Mouse (Mus musculus) G1E (cell line): ENCODE data around the gene Slc37a3. TPM values are rescaled to one million over a fixed set of nuclear protein-coding genes. Genes with fewer than 3 reads are reported as not detected.
A peak's percentile ranks its signal among the peaks of the same experiment; 100 is the strongest.

ENCODE experiments used
- ATAC-seq: 2 replicates; pipeline ENCODE4 v1.8.0; 2016; ENCODE audit warnings: mild to moderate bottlenecking; ENCODE audit not compliant: insufficient number of reproducible peaks, poor library complexity, low FRiP score, severe bottlenecking; ENCODE audit errors: extremely low read depth
- DNase-seq: peaks from one replicate; pipeline ENCODE4 v3.0.0; 2012; ENCODE audit warnings: low spot score
- H3K27me3 ChIP-seq: 2 replicates; pipeline ENCODE4 v1.6.1; 2012; ENCODE audit warnings: mild to moderate bottlenecking, low read length, inconsistent platforms; ENCODE audit not compliant: insufficient read depth
- H3K36me3 ChIP-seq: replicated peaks from 2 replicates; pipeline ENCODE3; 2012; ENCODE audit warnings: mild to moderate bottlenecking, inconsistent platforms
- H3K4me1 ChIP-seq: 2 replicates; pipeline ENCODE4 v1.6.1; 2012; ENCODE audit warnings: low read depth, low read length, inconsistent platforms, mixed read lengths; ENCODE audit not compliant: insufficient read depth
- H3K4me3 ChIP-seq: 2 replicates; pipeline ENCODE4 v1.5.1; 2012; ENCODE audit warnings: low read depth, mild to moderate bottlenecking, inconsistent platforms, low read length, moderate library complexity, mixed read lengths
- H3K9me3 ChIP-seq: replicated peaks from 2 replicates; pipeline ENCODE4 v1.6.1; 2012; ENCODE audit warnings: inconsistent platforms
- CTCF ChIP-seq: IDR thresholded peaks from 2 replicates; pipeline ENCODE4 v1.5.1; 2012; ENCODE audit warnings: low read depth, low read length, inconsistent platforms, mixed read lengths
- GATA1 ChIP-seq: IDR thresholded peaks from 2 replicates; pipeline ENCODE4 v1.6.1; 2012; ENCODE audit warnings: borderline replicate concordance, low read length, inconsistent platforms, mixed read lengths
- GATA2 ChIP-seq: IDR thresholded peaks from 2 replicates; pipeline ENCODE4 v1.6.1; 2012; ENCODE audit warnings: low read depth, low read length, inconsistent platforms, borderline replicate concordance
- POLR2AphosphoS5 ChIP-seq: IDR thresholded peaks from 2 replicates; pipeline ENCODE4 v1.6.1; 2012; ENCODE audit warnings: low read depth, low read length, inconsistent platforms; ENCODE audit not compliant: insufficient replicate concordance
- TAL1 ChIP-seq: conservative IDR thresholded peaks from 2 replicates; pipeline ENCODE4 v1.6.1; 2012; ENCODE audit warnings: low read depth, low read length, inconsistent platforms, mixed read lengths
- polyA plus RNA-seq: library from polyadenylated mRNA; stranded (reverse); fragments of >175 nt; gene quantifications from 2 replicates; pipeline ENCODE4 v1.2.3, GENCODE M21; 2012
- total RNA-seq, 2 experiments: library from RNA; stranded (forward) in 1 of 2; stranded (reverse) in 1 of 2; fragments of 200-1000 nt in 1 of 2; fragments of >200 nt in 1 of 2; fragmentation: Nextera tagmentation in 1 of 2; gene quantifications; 2 replicates each; pipeline ENCODE4 v1.2.3; 2014 to 2017

Gene Slc37a3
- total and polyA plus RNA-seq, 3 experiments: 2.1 to 22.4 (median 18.0) TPM

GRCm38 (mm10) chr6:39347880-39348814, 29.3 kb downstream of the Slc37a3 start:
- Histone ChIP-seq H3K4me3 (no peak overlapping the region), H3K27me3 (no peaks in the 10 kb centered on the region), H3K4me1 (peaks cover 3% of the 10 kb centered on the region; the same call in 1 of the 2 replicates), H3K36me3 (peaks cover 89% of the 10 kb centered on the region), H3K9me3 (no peaks in the 10 kb centered on the region)
- ATAC-seq (no peak), DNase-seq (no peak)
- TF ChIP-seq TAL1: no peak
- TF ChIP-seq GATA2: no peak
- no peak for TF ChIP-seq CTCF
- no peak for TF ChIP-seq GATA1
- TF ChIP-seq POLR2AphosphoS5: no peak

GRCm38 (mm10) chr6:39346991-39347501, 30.4 kb downstream of the Slc37a3 start:
- Histone ChIP-seq H3K4me1 (peaks cover 3% of the 10 kb centered on the region; the same call in 1 of the 2 replicates), H3K9me3 (no peaks in the 10 kb centered on the region), H3K4me3 (no peak overlapping the region), H3K36me3 (peaks cover 92% of the 10 kb centered on the region), H3K27me3 (no peaks in the 10 kb centered on the region)
- no peak for DNase-seq
- ATAC-seq: no peak
- no peak for TF ChIP-seq GATA2
- TF ChIP-seq TAL1: no peak
- TF ChIP-seq GATA1: no peak
- no peak for TF ChIP-seq POLR2AphosphoS5
- TF ChIP-seq CTCF: no peak

GRCm38 (mm10) chr6:39345430-39345829, 32.0 kb downstream of the Slc37a3 start:
- no peaks in the 10 kb centered on the region for H3K9me3 ChIP-seq
- no peak overlapping the region for H3K4me3 ChIP-seq
- peaks cover 82% of the 10 kb centered on the region for H3K36me3 ChIP-seq
- no peak for DNase-seq
- no peak for ATAC-seq
- TF ChIP-seq POLR2AphosphoS5: no peak
- no peak for TF ChIP-seq GATA1
- TF ChIP-seq GATA2: no peak
- no peak for TF ChIP-seq CTCF
- no peak for TF ChIP-seq TAL1
- H3K27me3 ChIP-seq: no peaks in the 10 kb centered on the region
- peaks cover 3% of the 10 kb centered on the region; the same call in 1 of the 2 replicates for H3K4me1 ChIP-seq

- H3K4me1 ChIP-seq: peaks cover 1% of the 10 kb centered on the region; the same call in 1 of the 2 replicates
- H3K9me3 ChIP-seq: no peaks in the 10 kb centered on the region
- DNase-seq (peak; percentile 25), ATAC-seq (no peak)
- no peak overlapping the region for H3K4me3 ChIP-seq
- H3K27me3 ChIP-seq: no peaks in the 10 kb centered on the region
- H3K36me3 ChIP-seq: peaks cover 73% of the 10 kb centered on the region
- no peak for TF ChIP-seq TAL1
- peak; percentile 86 for TF ChIP-seq CTCF
- TF ChIP-seq POLR2AphosphoS5: no peak
- TF ChIP-seq GATA2: no peak
Measured at GRCm38 (mm10) chr6:39344020-39344419, 33.5 kb downstream of the Slc37a3 start.

DNA sequence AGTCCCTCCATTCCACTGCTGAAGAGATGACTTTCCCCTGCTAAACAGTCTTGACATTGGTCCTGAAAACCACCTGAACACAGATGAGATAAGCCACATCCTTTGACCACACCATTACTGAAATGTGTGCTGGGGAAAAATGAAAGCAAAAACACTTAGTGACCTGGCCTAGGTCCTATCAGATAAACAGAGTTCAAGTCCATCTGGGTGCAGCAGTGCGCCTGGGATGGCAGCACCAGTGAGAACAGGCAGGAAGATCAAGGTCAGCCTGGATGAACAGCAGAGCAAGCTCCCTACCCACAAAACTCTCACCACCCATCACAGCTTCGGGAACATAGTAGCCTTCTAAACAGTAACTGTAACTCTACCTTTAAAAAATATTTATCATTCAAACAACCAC, 35.7 kb downstream of the Slc37a3 start:
- Histone ChIP-seq H3K4me1 (no peaks in the 10 kb centered on the region), H3K9me3 (no peaks in the 10 kb centered on the region), H3K27me3 (no peaks in the 10 kb centered on the region), H3K4me3 (no peak overlapping the region), H3K36me3 (peaks cover 73% of the 10 kb centered on the region)
- ATAC-seq (no peak), DNase-seq (no peak)
- TF ChIP-seq TAL1 (no peak), POLR2AphosphoS5 (no peak), GATA2 (no peak), GATA1 (no peak), CTCF (no peak)

DNA sequence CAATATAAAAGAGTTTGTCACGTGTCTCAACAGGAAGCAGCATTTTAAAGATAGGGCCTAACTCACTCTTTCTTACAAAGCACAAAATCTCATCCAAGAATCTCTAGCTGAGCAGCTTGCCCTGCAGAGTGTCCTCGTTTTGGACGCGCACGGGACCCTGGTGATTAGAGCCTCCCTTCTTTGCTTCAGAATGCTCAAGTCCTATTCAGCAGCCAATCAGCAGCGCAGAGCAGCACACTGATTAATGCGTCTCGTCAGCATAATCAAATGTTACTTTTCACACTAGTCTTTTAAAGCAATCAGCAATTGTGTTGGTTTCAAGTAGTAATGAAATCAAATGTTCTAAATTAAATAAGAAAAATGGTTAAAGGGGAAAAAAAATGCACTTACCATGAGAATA, 39.1 kb downstream of the Slc37a3 start:
- ATAC-seq (no peak), DNase-seq (no peak)
- H3K9me3 ChIP-seq: no peaks in the 10 kb centered on the region
- peaks cover 64% of the 10 kb centered on the region for H3K36me3 ChIP-seq
- H3K27me3 ChIP-seq: no peaks in the 10 kb centered on the region
- no peaks in the 10 kb centered on the region for H3K4me1 ChIP-seq
- TF ChIP-seq GATA1: no peak
- TF ChIP-seq CTCF: no peak
- no peak for TF ChIP-seq GATA2
- no peak for TF ChIP-seq POLR2AphosphoS5
- no peak for TF ChIP-seq TAL1
- no peak overlapping the region for H3K4me3 ChIP-seq
